Mouse (Mus musculus) forebrain, embryonic 16.5 days (tissue): ENCODE measurements around the gene Ylpm1. TPM values are rescaled to one million over a fixed set of nuclear protein-coding genes. Genes with fewer than 3 reads are reported as not detected.
A peak's percentile ranks its signal among the peaks of the same experiment; 100 is the strongest.

Experiments used
- ATAC-seq: fragments of 200-750 bp; cut with Nextera tagmentation; 2 replicates; pipeline ENCODE4 v1.8.0; 2017; ENCODE audit warnings: mild to moderate bottlenecking, moderate library complexity
- H3K27ac ChIP-seq: fragments of 300-500 bp; sonication (generic); 2 replicates; pipeline ENCODE4 v1.5.1; 2014; ENCODE audit warnings: low read length, control low read depth
- H3K27me3 ChIP-seq: fragments of 300-500 bp; sonication (generic); replicated peaks from 2 replicates; pipeline ENCODE4 v1.6.1; 2014; ENCODE audit warnings: low read length; ENCODE audit not compliant: control insufficient read depth, insufficient read depth
- H3K36me3 ChIP-seq: fragments of 300-500 bp; sonication (generic); 2 replicates; pipeline ENCODE4 v1.6.1; 2014; ENCODE audit not compliant: control insufficient read depth, insufficient read depth
- H3K4me1 ChIP-seq: fragments of 300-500 bp; sonication (generic); replicated peaks from 2 replicates; pipeline ENCODE4 v1.6.1; 2014; ENCODE audit warnings: low read length; ENCODE audit not compliant: control insufficient read depth, insufficient read depth
- H3K4me2 ChIP-seq: fragments of 300-500 bp; sonication (generic); 2 replicates; pipeline ENCODE4 v1.6.1; 2014; ENCODE audit warnings: mild to moderate bottlenecking, low read length, control low read depth
- H3K4me3 ChIP-seq: fragments of 300-500 bp; sonication (generic); replicated peaks from 2 replicates; pipeline ENCODE4 v1.5.1; 2014; ENCODE audit warnings: mild to moderate bottlenecking, low read length, control low read depth
- H3K9ac ChIP-seq: fragments of 300-500 bp; sonication (generic); replicated peaks from 2 replicates; pipeline ENCODE4 v1.6.1; 2014; ENCODE audit warnings: low read depth, low read length, control low read depth
- H3K9me3 ChIP-seq: fragments of 300-500 bp; sonication (generic); 2 replicates; pipeline ENCODE4 v1.6.1; 2016; ENCODE audit warnings: low read length; ENCODE audit not compliant: control insufficient read depth
- WGBS: fragments of 180-500 bp; shearing (Covaris S2); extraction: QIAGEN DNeasy Blood & Tissue Kit; methylation state at CpG from one replicate; pipeline ENCODE4 v1.1.7; 2014; 5-methylcytosine and 5-hydroxymethylcytosine counted together
- polyA plus RNA-seq: library from polyadenylated mRNA; unstranded; fragments of >200 nt; fragmentation: Nextera tagmentation; extraction: Ambion mirVana; gene quantifications from 2 replicates; pipeline ENCODE4 v1.2.1, GENCODE M21; 2015

Gene Ylpm1
- polyA plus RNA-seq, 1 experiment from 2014 or later = 43.8 TPM

DNA sequence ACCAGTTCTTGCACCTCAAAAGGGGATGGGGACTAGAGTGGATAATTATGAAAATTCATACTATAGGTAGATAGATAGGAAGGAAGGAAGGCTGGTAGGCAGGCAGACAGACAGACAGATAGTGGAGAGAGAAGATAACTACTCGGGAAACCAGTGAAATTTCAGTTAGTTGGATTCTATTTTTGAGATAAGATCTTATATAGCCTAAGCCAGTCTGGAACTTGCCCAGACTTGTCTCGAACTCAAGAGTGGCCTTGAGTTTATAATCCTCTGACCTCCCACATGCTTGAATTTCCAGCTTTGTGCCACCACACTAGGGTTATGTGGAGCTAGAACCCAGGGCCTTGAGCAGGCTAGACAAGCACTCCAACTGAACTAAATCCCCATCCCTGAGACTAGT lies 88.1 kb downstream of the Ylpm1 start:
- H3K4me3 ChIP-seq = no peak overlapping the region
- 84% methylated on average over 2 of the region's 2 CpGs for WGBS

DNA sequence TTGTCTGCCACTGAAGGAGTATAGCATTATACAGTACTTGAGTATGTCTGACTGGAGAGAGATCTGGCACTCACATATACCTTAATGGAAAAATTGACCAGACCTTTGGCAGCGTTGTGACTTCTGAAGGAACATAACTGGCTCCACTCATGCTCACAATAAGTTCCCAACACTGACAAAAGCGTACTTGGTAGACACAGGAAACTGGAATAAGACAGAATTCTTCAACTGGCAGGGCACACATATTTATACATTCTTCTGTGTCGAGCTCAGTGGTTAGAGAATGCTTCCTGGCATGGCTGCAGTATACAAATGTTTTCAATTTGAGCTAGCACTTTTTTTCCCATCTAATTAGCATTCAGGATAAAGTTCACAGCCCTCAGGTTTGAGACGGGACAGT lies 88.8 kb downstream of the Ylpm1 start:
- Histone ChIP-seq H3K27me3 (no peaks in the 10 kb centered on the region), H3K4me2 (no peak overlapping the region), H3K27ac (no peak overlapping the region), H3K4me1 (no peaks in the 10 kb centered on the region), H3K36me3 (peaks cover 8% of the 10 kb centered on the region), H3K4me3 (no peak overlapping the region), H3K9ac (no peak overlapping the region), H3K9me3 (no peaks in the 10 kb centered on the region)
- 75% methylated on average over 4 of the region's 4 CpGs for WGBS
- no peak for ATAC-seq

More for the DNA sequence above, 88.1 kb downstream of the Ylpm1 start:
- no peak overlapping the region for H3K9ac ChIP-seq
- H3K4me2 ChIP-seq = no peak overlapping the region
- no peak for ATAC-seq
- no peaks in the 10 kb centered on the region for H3K9me3 ChIP-seq
- H3K27ac ChIP-seq = no peak overlapping the region
- no peaks in the 10 kb centered on the region for H3K4me1 ChIP-seq
- H3K36me3 ChIP-seq = peaks cover 8% of the 10 kb centered on the region
- H3K27me3 ChIP-seq = no peaks in the 10 kb centered on the region

DNA sequence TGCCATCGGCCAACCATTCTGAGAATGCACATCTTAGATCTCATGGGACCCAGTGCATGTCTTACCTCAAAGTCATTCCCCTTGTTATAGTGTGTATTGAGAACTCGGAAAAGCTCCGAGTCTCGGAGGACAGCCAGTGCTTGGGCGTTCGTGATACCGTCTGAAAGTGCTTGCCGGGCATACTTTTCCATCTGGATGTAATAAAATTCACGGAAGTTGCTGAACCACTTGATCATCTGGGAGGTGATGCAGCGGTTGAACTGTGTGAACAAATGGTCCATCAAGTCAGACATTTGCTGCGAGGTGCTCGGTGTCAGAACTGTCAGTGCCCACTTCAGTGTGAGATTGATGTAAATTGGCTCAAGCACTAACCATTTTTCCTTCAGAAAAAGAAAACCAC lies 91.7 kb downstream of the Ylpm1 start:
- ATAC-seq = no peak
- no peaks in the 10 kb centered on the region for H3K4me1 ChIP-seq
- peaks cover 8% of the 10 kb centered on the region for H3K36me3 ChIP-seq
- WGBS = 97% methylated on average over 12 of the region's 12 CpGs
- no peak overlapping the region for H3K27ac ChIP-seq
- H3K9ac ChIP-seq = no peak overlapping the region
- no peaks in the 10 kb centered on the region for H3K9me3 ChIP-seq
- H3K4me2 ChIP-seq = no peak overlapping the region
- no peaks in the 10 kb centered on the region for H3K27me3 ChIP-seq
- no peak overlapping the region for H3K4me3 ChIP-seq

DNA sequence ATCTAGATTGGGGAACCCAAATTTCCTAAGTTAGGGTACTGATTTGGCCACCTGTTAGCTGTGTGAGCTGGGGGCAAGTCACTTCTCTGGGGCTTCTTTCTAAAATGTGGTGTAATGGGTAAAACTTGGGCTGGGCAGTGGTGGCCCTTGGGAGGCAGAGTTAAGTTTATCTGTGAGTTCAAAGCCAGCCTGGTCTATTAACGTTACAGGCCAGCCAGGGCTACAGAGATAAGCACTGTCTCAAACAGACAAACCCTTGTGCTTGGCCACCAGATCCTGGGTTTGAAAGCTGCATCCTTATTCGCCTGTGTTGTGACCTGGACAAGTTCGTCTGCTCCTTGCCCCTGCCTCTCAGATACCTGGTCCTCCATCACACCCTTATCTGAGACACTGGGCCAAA lies 95.1 kb downstream of the Ylpm1 start:
- H3K27me3 ChIP-seq = no peaks in the 10 kb centered on the region
- no peak overlapping the region for H3K9ac ChIP-seq
- H3K4me3 ChIP-seq = no peak overlapping the region
- no peaks in the 10 kb centered on the region for H3K9me3 ChIP-seq
- no peak overlapping the region for H3K4me2 ChIP-seq
- 88% methylated on average over 3 of the region's 3 CpGs for WGBS
- no peaks in the 10 kb centered on the region; the same call in 1 of the 2 replicates for H3K4me1 ChIP-seq
- no peak for ATAC-seq
- H3K27ac ChIP-seq = no peak overlapping the region
- H3K36me3 ChIP-seq = peaks cover 8% of the 10 kb centered on the region

DNA sequence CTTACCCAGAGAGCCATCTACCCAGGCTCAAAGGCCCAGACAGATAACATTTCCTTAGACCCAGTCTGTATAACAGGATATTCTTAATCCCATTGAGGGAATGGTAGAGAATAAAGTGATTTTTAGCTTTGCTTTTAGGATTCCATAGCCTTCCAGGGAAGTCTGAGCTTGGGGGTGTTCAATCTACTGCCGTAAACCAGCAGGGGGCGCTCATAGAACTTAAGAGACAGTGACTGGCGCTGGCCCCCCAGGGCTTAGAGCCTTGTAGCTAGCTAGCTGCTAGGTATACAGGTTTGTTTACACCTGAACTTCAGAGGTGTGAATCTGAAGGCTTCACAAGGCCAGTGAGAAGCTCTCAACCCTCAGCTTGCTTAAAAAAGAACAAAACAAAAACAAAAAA lies 96.1 kb downstream of the Ylpm1 start:
- ATAC-seq = no peak; the same call in 1 of the 2 replicates
- Histone ChIP-seq H3K27ac (no peak overlapping the region), H3K4me2 (no peak overlapping the region), H3K9me3 (no peaks in the 10 kb centered on the region), H3K36me3 (peaks cover 8% of the 10 kb centered on the region), H3K27me3 (no peaks in the 10 kb centered on the region), H3K9ac (no peak overlapping the region), H3K4me3 (no peak overlapping the region), H3K4me1 (no peaks in the 10 kb centered on the region; the same call in 1 of the 2 replicates)
- WGBS = 6% methylated on average over 3 of the region's 3 CpGs

DNA sequence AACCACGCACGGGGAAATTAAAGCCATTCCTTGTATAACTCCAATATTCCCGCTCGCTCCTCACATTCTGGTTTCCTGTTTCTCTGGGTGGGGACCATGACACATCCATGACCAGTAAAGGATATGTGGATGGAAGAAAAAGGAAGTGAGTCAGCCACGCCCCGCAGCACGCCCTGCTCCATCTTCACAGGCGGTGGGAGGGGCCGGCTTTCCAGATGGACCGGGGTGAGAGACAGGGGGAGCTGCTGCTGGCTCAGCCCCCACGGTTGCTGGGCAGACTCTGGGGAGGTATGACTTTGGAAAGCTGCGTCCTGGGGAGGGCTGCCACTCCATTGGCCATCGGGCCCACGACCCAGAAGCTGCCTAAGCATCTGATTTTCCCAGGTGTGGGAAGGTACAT lies 97.9 kb downstream of the Ylpm1 start:
- H3K36me3 ChIP-seq = no peaks in the 10 kb centered on the region
- no peaks in the 10 kb centered on the region for H3K9me3 ChIP-seq
- no peak overlapping the region for H3K4me2 ChIP-seq
- H3K4me1 ChIP-seq = no peaks in the 10 kb centered on the region; the same call in 1 of the 2 replicates
- ATAC-seq = peak; percentile 48; the same call in 1 of the 2 replicates
- no peak overlapping the region for H3K27ac ChIP-seq
- 47% methylated on average over 14 of the region's 14 CpGs for WGBS
- no peak overlapping the region for H3K4me3 ChIP-seq
- H3K9ac ChIP-seq = no peak overlapping the region
- H3K27me3 ChIP-seq = no peaks in the 10 kb centered on the region

DNA sequence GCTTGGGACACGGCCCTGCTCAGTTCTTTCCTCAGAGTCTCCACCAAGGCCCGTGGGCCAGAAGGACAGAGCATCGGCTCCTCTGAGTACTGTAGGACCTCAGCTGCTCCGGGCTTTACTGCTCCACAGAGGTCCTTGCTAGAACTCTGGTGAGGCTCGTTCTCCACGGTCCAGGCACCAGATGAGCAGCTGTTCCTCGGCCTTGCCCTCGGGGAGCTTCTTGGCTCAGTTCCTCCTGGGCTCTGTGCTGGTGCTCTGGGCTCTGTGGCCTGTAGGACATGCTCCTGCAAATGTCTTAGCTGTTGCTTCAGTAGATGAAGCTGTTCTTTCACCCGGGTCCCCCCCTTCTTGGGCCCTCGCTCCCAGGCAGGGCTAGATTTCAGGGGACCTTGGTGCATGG lies 98.6 kb downstream of the Ylpm1 start:
- Histone ChIP-seq H3K4me2 (no peak overlapping the region), H3K4me1 (no peaks in the 10 kb centered on the region; the same call in 1 of the 2 replicates), H3K27me3 (no peaks in the 10 kb centered on the region), H3K9me3 (no peaks in the 10 kb centered on the region), H3K27ac (no peak overlapping the region), H3K36me3 (no peaks in the 10 kb centered on the region), H3K9ac (no peak overlapping the region), H3K4me3 (no peak overlapping the region)
- ATAC-seq = no peak
- 82% methylated on average over 10 of the region's 10 CpGs for WGBS

DNA sequence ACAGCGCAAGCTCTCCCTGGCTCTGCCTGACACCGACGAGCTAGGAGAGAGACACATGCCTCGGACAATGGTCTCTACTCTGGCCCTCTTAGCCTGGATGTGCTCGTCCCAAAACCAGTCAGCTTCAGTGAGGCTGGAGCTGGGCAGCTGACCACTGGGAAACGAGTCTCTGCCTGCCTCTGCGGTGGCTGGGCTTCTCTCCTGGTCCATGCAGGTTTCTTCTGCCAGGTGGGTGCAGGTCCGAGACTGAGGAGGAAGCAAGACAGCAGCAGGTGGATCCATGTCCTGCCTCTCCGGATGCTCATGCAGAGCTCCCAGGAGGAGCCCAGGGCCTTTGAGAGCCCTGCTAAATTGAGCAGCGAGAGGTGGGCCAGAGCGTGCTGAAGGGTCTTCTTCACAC lies 99.0 kb downstream of the Ylpm1 start:
- no peak overlapping the region for H3K4me2 ChIP-seq
- H3K36me3 ChIP-seq = no peaks in the 10 kb centered on the region
- H3K9me3 ChIP-seq = no peaks in the 10 kb centered on the region
- H3K4me1 ChIP-seq = no peaks in the 10 kb centered on the region; the same call in 1 of the 2 replicates
- no peak overlapping the region for H3K9ac ChIP-seq
- WGBS = 84% methylated on average over 11 of the region's 11 CpGs
- no peaks in the 10 kb centered on the region for H3K27me3 ChIP-seq
- H3K27ac ChIP-seq = no peak overlapping the region
- ATAC-seq = no peak
- H3K4me3 ChIP-seq = no peak overlapping the region

DNA sequence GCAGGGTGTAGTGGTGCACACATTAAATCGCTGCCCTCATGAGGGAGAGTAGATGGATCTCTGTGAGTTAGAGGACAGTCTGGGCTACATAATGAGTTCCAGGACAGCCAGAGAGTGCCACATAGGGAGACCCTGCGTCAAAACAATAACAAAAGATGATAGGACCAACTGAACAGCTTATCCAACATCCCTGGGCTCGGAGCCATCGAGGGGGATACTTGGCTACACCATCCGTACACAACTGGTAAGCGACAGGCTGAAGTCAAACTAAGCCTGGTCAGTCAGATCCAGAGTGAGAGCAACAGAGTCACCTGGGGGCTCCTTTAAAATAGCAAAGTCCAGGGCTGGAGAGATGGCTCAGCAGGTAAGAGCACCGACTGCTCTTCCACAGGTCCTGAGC lies 99.7 kb downstream of the Ylpm1 start:
- H3K27ac ChIP-seq = no peak overlapping the region
- no peak for ATAC-seq
- no peaks in the 10 kb centered on the region for H3K27me3 ChIP-seq
- WGBS = 85% methylated on average over 7 of the region's 7 CpGs
- no peak overlapping the region for H3K9ac ChIP-seq
- no peak overlapping the region for H3K4me3 ChIP-seq
- H3K9me3 ChIP-seq = no peaks in the 10 kb centered on the region
- H3K36me3 ChIP-seq = no peaks in the 10 kb centered on the region
- H3K4me2 ChIP-seq = no peak overlapping the region
- no peaks in the 10 kb centered on the region; the same call in 1 of the 2 replicates for H3K4me1 ChIP-seq

DNA sequence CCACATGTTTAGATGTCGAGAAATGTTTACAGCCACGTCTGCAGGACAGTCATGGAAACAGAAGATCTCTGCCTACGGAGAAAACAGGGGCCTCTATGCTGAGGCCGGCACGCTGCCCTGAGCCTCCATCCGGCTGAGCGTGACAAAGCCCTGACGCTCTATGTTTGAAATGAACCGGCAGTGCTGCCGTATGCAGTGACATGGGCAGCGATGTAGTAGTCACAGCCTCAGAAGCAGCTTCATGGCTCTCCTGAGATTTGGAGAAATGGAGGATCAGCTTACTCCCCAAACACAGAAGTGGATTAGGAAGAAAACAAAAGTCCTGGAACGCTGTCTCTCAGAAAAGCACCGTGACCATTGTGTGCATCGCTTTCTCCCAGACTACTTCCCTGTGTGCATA lies 104.9 kb downstream of the Ylpm1 start:
- Histone ChIP-seq H3K4me2 (no peak overlapping the region), H3K4me3 (no peak overlapping the region), H3K9me3 (no peaks in the 10 kb centered on the region), H3K27me3 (no peaks in the 10 kb centered on the region), H3K9ac (no peak overlapping the region), H3K4me1 (no peaks in the 10 kb centered on the region), H3K27ac (no peak overlapping the region), H3K36me3 (no peaks in the 10 kb centered on the region)
- ATAC-seq = no peak
- 54% methylated on average over 14 of the region's 14 CpGs for WGBS
